In the genomic region with DNA sequence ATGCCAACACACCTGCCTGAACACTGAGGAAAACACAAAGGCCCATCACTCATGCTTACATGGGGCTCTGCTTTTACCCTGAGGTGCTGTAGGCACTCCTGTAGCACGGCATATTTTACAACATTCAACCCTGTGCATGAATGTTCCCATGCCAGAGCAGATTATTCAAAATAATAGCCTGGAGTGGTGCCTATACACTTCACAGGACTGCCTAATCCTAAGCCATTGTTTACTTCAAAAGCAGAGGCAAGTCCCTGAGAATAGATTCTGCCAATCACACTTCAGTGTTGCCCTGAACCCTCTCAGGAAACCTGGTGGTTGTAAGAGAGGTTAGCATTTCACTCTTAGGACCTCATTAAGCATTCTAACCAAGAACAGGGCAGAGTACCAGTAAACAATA, we compare ENCODE assay signal across 15 mouse cellular contexts.
"Had no signal": no experiment of that assay in that cellular context is flagged by ENCODE, and none has a peak within 500 bp of the region (broad histone marks: within the 10 kb centered on the region; RNA-seq: fewer than 3 reads in every experiment).

No protein-coding gene starts in this region.

- H3K27me3 ChIP-seq: limb, embryonic 13.5 days; megakaryocyte, embryonic 14.5 days; neural tube, embryonic 12.5 days had no signal

- H3K4me1 ChIP-seq: limb, embryonic 13.5 days; megakaryocyte, embryonic 14.5 days; neural tube, embryonic 12.5 days had no signal

- H3K4me3 ChIP-seq: layer of hippocampus, adult 2 months; limb, embryonic 13.5 days; megakaryocyte, embryonic 14.5 days; neural tube, embryonic 12.5 days had no signal

- H3K36me3 ChIP-seq: limb, embryonic 13.5 days; neural tube, embryonic 12.5 days had no signal

- DNase-seq: kidney, postnatal 10 days; kidney, postnatal 4 days; left cerebral cortex, postnatal 4 days; lung, adult 18-20 months; right cerebral cortex, postnatal 4 days; spleen, adult 18-20 months; thymus, adult 18-20 months; thymus, postnatal 14 days had no signal

- H3K9ac ChIP-seq: limb, embryonic 13.5 days; liver, embryonic 14.5 days; neural tube, embryonic 12.5 days had no signal

- H3K27ac ChIP-seq: layer of hippocampus, adult 2 months; limb, embryonic 13.5 days; liver, embryonic 14.5 days; macrophage; neural tube, embryonic 12.5 days had no signal

- H3K9me3 ChIP-seq: limb, embryonic 13.5 days; neural tube, embryonic 12.5 days had no signal

- ATAC-seq: lung, postnatal 0 days had no signal

- H3K4me2 ChIP-seq: limb, embryonic 13.5 days; neural tube, embryonic 12.5 days had no signal
